12 mouse cellular contexts compared by ENCODE assay signal in the genomic region with DNA sequence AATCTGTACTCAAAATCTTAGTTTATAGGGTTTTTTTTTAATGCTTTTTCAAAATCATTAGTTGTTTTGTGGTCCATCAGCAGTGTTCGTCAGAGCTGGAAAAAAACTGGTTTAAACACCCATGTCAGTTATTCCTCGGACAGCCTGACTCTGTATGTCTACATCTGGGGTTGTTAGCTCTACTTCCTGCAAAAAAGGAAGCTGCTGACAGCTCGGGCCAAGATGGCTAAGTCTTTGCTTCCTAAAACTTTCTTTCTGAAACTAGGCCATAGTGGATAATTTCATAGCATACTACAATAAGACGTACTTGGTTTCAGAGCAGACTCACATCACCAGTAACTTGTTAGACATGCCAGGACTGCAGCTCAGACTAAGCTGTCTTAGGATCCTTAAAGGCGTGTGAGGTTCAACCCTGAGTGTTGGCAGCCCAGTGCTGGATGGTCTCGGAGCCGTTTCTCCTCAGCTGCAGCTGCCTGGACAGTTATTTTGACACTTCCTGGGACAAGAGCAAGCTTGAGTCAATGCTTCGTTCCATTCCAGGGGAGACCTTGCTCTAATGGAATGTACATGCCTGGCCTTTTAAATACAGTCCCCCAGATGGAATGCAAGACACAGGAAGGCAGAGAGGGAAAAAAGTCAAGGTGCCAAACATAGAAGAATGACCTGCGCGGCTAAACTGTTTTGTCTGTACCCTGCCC.
DNase-seq lines count a peak whose midpoint lies in the region; ATAC-seq and TF ChIP-seq lines count a peak whose summit lies in the region.
"Had no signal": no experiment of that assay in that cellular context is flagged by ENCODE, and none has a peak within 500 bp of the region (broad histone marks: within the 10 kb centered on the region; RNA-seq: fewer than 3 reads in every experiment).

No protein-coding gene starts in this region.

- TF ChIP-seq POLR2A in testis, adult 2 months (IDR thresholded peaks at IDR 0.05; ENCODE audit: control insufficient read depth, low read depth, low read length), result no peak

- H3K27me3 ChIP-seq in testis, adult 2 months (ENCODE audit: control insufficient read depth, insufficient read depth, low read length), result no peaks in the 10 kb centered on the region
- H3K27me3 ChIP-seq in heart, embryonic 11.5 days (ENCODE audit: control insufficient read depth, insufficient read depth, low read length), result no peaks in the 10 kb centered on the region
- H3K27me3 ChIP-seq in lung, embryonic 14.5 days (ENCODE audit: insufficient read depth, low read length), result no peaks in the 10 kb centered on the region
- H3K27me3 ChIP-seq in limb, embryonic 10.5 days (ENCODE audit: low read depth, poor library complexity, severe bottlenecking), result no peaks in the 10 kb centered on the region

- H3K4me1 ChIP-seq in testis, adult 2 months (ENCODE audit: control insufficient read depth, insufficient read depth, low read length), result peaks cover 3% of the 10 kb centered on the region; the same call in 1 of the 2 replicates
- peaks cover 9% of the 10 kb centered on the region; the same call in 1 of the 2 replicates for H3K4me1 ChIP-seq in heart, embryonic 11.5 days (ENCODE audit: control insufficient read depth, insufficient read depth, low read length)
- peaks cover 5% of the 10 kb centered on the region; the same call in 1 of the 2 replicates for H3K4me1 ChIP-seq in lung, embryonic 14.5 days (ENCODE audit: insufficient read depth)
- peaks cover 5% of the 10 kb centered on the region; the same call in 1 of the 2 replicates for H3K4me1 ChIP-seq in limb, embryonic 10.5 days

- 0 out of 2 replicates have a peak overlapping the region, but pooled peaks have one; percentile 13 for H3K27ac ChIP-seq in testis, adult 2 months (ENCODE audit: control insufficient read depth, insufficient read depth, low read depth, low read length)
- peak overlapping the region; percentile 35; the same call in 1 of the 2 replicates for H3K27ac ChIP-seq in heart, embryonic 11.5 days (ENCODE audit: low read depth, low read length)
- H3K27ac ChIP-seq in lung, embryonic 14.5 days (ENCODE audit: low read depth), result peak overlapping the region; percentile 58
- no peak overlapping the region; the same call in 1 of the 2 replicates for H3K27ac ChIP-seq in limb, embryonic 10.5 days

- 0 out of 2 replicates have a peak overlapping the region, but pooled peaks have one; percentile 8 for H3K4me2 ChIP-seq in heart, embryonic 11.5 days
- H3K4me2 ChIP-seq in lung, embryonic 14.5 days, result no peak overlapping the region

- no peak overlapping the region for H3K4me3 ChIP-seq in testis, adult 2 months (ENCODE audit: control insufficient read depth, low read depth, low read length)
- H3K4me3 ChIP-seq in heart, embryonic 11.5 days (ENCODE audit: low read depth, low read length), result no peak overlapping the region
- no peak overlapping the region for H3K4me3 ChIP-seq in lung, embryonic 14.5 days (ENCODE audit: low read depth, low read length)
- no peak overlapping the region for H3K4me3 ChIP-seq in limb, embryonic 10.5 days

- intact Hi-C loops in left cerebral cortex, postnatal 25 days (cut with DNase I), result no loop called here

- H3K9me3 ChIP-seq in heart, embryonic 11.5 days (replicated peaks; ENCODE audit: control insufficient read depth, low read length), result no peaks in the 10 kb centered on the region
- H3K9me3 ChIP-seq in lung, embryonic 14.5 days (ENCODE audit: low read depth, low read length), result no peaks in the 10 kb centered on the region
- H3K9me3 ChIP-seq in limb, embryonic 10.5 days (replicated peaks), result no peaks in the 10 kb centered on the region

- no peak overlapping the region for H3K9ac ChIP-seq in heart, embryonic 11.5 days (ENCODE audit: low read depth, low read length)
- H3K9ac ChIP-seq in lung, embryonic 14.5 days, result no peak overlapping the region

- no peak for DNase-seq in testis, postnatal 14 days (ENCODE audit: low spot score)
- peak; percentile 63 for DNase-seq in lung, embryonic 14.5 days
- DNase-seq in MN1 (ENCODE audit: low spot score), result no peak
- no peak for DNase-seq in ovary, postnatal 10 days (ENCODE audit: low spot score)
- no peak for DNase-seq in limb, embryonic 10.5 days (ENCODE audit: low spot score)
- DNase-seq in left cerebral cortex, postnatal 25 days (ENCODE audit: low spot score in 2 of 2), result no peak
- DNase-seq: adrenal gland, postnatal 10 days; left cerebral cortex, postnatal 4 days; thymus, postnatal 14 days had no signal

- no peak; the same call in 1 of the 2 replicates for ATAC-seq in heart, embryonic 11.5 days (replicated peaks; ENCODE audit: insufficient number of reproducible peaks, low FRiP score, low TSS enrichment)
- peak; percentile 63; the same call in 1 of the 2 replicates for ATAC-seq in lung, embryonic 14.5 days (ENCODE audit: insufficient read depth)
- ATAC-seq: midbrain, embryonic 16.5 days had no signal

- WGBS in heart, embryonic 11.5 days (ENCODE audit: insufficient replicate concordance), result 47% methylated on average over 10 of the region's 10 CpGs
- WGBS in lung, embryonic 14.5 days, result 31% methylated on average over 10 of the region's 10 CpGs
- WGBS in limb, embryonic 10.5 days, result 79% methylated on average over 10 of the region's 10 CpGs

- no peak for TF ChIP-seq CTCF in testis, adult 2 months (IDR thresholded peaks at IDR 0.05; ENCODE audit: control insufficient read depth, insufficient read depth, insufficient replicate concordance, low read depth, low read length)
- no peak for TF ChIP-seq CTCF in lung, embryonic 14.5 days (IDR thresholded peaks at IDR 0.05; ENCODE audit: low read depth)

- H3K36me3 ChIP-seq in testis, adult 2 months (ENCODE audit: control insufficient read depth, insufficient read depth, low read length), result no peaks in the 10 kb centered on the region
- no peaks in the 10 kb centered on the region for H3K36me3 ChIP-seq in heart, embryonic 11.5 days (ENCODE audit: control insufficient read depth, insufficient read depth, low read length)
- H3K36me3 ChIP-seq in lung, embryonic 14.5 days (ENCODE audit: insufficient read depth), result no peaks in the 10 kb centered on the region
- H3K36me3 ChIP-seq in limb, embryonic 10.5 days, result no peaks in the 10 kb centered on the region
